Mouse (Mus musculus) testis, adult 2 months (tissue): ENCODE measurements around the gene Oxld1.

Experiments used
- CTCF ChIP-seq: fragments of 200-500 bp; IDR thresholded peaks from 2 replicates; pipeline ENCODE4 v1.5.1; 2012; ENCODE audit warnings: low read depth, mild to moderate bottlenecking, inconsistent platforms, low read length, moderate library complexity; ENCODE audit not compliant: control insufficient read depth, insufficient read depth, insufficient replicate concordance
- POLR2A ChIP-seq: fragments of 200-500 bp; IDR thresholded peaks from 2 replicates; pipeline ENCODE4 v1.6.1; 2012; ENCODE audit warnings: low read depth, mild to moderate bottlenecking, inconsistent platforms, low read length, moderate library complexity; ENCODE audit not compliant: control insufficient read depth

GRCm38 (mm10) chr11:120423569-120424295, 34.1 kb downstream of the Oxld1 start:
- peak; percentile 41; the same call in 1 of the 2 replicates for TF ChIP-seq CTCF
- TF ChIP-seq POLR2A: no peak
